Mouse (Mus musculus) urinary bladder, postnatal 4 days (tissue): ENCODE measurements around the gene Prim2.

ENCODE experiments used
- DNase-seq, 2 experiments: peaks; one replicate each; pipeline ENCODE4 v3.0.0; 2021 to 2022; ENCODE audit warnings: low spot score in 2 of 2

Prim2 gene

DNA sequence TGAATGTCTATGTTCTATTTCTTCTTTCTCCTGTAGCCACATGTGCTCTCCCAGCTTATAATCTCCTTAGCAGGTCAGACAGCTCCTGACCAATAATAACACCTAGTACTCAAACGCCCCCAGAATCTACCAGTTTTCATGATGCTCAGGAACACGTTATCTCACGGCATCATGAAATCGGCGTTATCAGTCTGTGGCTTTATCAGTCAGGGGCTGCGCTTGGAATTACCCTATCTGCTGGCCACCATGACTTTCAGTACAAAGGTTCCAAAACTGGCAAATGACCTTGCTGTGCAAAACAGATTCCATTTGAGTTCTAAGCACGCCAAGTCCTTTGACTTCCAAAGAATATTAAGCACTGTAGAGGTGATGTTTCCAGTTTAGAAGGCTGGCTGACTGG lies 127.9 kb downstream of the Prim2 start:
- DNase-seq = no peak

DNA sequence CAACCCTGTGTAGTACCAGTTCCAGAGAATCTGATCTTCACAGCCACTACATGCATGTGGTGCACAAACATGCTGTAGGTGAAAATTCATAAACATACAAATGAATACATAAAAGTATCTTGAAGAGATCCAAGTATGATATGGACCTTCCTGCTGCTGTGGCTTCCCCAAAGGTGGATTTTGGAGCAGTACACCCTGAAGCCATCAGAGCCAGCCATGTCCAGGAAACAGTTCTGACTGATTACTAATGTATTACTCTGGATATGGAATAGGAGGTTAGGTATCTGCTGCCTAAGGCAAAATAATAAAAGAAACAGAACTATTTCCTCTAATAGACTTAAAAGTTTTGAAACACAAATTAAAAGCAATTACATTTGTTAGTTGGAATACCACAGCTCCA lies 131.6 kb downstream of the Prim2 start:
- no peak for DNase-seq

DNA sequence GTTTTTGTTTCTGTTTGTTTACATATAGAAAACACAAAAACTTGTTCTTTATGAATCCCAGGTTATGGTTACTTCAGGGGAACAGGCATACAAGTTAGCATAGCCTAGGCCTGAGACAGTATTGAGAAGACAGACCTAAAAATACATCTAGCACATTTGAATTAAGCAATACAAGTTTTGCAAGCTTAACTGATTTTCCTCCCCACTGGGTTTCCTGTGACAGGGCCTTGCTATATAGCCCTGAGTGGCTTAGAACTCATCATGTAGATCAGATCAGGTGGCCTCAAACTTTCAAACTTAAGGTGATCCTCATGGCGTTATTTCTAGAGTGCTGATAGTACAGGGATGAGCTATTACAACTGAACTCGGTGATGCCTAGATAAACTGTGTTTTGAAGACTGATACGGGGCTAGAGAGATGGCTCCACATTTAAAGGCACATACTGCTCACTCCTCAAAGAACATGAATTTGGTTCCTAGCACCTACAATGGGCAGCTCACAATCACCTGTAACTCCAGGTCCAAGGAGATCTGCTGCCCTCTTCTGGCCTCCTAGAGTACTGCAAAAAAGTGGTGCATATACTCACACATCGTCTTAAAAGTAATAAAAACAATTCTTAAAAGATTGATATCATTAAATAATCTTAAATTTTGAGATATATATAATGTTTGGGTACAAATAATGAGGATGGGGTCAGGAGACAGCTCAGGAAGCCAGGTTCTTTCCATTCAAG lies 133.2 kb downstream of the Prim2 start:
- DNase-seq = no peak

DNA sequence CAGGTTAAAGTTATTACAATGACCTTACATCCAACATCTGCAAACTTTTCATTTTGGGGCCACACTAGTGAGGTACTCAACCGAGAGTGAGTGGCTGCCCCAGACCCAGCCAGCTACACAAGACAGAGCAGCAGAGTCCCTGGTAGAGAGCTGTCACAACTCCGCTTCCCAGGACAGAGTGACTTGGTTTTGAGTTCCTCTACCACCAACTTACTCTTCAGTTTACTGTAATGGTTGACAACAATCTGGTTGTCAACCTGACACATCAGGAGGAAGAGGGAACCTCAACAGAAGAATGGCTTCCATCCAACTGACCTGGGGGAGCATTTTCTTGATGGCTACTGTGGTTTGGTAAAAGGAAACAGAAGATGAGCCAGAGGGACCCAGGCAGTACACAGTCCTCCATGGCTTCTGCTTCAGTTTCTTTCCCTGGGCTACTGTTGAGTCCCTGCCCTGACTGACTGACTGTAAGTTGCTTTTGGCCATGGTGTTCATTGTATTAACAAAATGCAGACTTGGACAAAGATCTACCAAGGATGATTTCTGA lies 134.4 kb downstream of the Prim2 start:
- no peak for DNase-seq

DNA sequence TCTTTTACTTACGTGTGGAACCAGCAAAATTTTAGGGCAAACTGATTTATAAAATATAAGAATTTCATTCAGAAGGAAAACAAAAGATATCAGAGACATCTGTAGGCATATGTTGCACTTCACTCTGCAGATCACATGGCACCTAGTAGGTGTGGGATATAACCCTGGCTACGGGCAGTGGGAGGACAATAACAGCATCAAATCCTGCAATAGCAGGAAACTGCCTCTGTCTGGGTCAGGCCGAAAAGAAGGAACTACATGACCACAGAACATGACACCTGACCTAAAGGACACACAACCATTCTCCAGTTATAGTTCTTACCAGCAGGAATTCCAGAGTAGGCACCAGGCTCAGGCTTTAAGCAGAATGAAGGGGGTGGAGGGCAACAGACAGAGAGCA lies 137.7 kb downstream of the Prim2 start:
- DNase-seq = no peak

DNA sequence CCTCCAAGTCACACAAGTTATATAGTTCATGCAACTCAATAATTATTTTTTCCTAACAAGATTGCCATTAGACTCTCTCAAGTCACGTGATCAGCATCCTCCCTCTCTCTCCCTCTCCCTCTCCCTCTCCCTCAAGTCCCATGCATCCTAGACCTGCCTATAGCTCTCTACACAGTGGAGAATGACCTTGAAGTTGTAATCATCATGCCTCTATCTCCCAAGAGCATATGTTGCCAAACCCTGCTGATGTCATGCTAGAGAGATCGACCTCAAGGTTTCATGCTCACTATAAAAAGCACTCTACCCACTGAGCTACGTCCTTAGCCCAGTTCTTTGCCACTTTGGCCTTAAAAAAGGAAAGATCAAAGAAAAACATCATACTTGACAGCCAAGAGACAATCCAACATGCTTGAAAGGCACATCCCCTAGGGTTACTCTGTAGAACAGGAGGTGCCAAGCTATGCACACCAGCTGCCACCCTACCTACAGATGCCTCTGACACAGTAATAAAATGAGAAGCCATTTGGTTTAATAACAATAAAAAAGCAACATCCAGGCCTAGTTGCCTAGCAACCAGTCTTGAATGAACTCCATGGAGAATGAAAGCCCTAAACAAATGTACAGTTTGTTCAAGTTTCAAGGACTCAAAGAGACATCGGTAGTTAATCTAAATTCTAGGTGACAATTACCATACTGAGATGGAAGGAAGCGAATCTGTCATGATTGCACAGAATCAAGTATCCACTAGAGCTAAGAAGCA lies 138.3 kb downstream of the Prim2 start:
- no peak for DNase-seq

DNA sequence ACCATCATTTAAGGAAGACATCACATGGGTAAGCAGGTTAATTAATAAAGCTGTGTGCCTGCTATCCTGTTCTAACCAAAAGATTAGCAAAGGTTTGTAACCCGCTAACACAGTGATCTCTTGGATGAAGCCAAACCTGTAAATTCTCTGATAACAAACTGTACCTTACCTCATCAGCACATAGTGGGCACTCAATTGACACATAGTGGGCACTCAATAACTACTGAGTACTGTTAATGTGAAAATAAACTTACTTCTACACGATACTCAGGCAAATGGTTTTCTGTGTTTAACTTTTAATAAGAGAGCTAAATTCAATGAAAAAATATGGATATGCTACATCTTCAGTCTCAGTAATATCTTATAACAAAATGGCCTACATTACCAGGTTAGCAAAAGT lies 139.1 kb downstream of the Prim2 start:
- no peak for DNase-seq

DNA sequence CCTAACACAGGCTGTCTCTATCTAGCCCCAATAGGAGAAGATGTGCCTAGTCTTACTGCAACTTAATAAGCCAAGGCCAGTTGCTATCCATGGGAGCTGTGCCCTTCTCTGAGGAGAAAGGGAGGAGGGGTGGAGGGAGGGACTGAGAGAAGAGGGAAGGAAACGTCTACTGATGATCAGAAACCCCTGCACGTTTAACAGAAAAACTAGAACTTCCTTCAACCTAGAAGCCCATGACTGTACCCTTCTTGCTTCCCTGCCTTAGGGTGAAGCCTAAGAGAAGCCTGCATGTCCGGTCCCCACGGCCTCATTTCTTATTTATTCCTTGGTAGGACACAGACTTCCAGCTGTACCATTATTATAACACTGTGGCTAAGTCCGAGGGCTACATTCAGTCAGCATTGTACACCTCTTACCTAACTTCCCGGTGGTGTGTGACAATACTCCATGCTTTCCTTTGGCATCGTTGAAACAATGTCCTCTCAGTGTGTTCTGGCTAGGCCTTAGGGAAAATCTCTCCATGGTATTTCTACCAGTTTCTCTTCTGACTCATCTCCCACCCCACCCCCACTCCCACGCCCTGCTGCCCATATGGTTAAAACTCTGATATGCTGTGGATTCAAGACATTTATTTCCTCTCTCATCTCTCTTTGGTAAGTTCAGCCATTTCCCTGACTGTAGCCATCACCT lies 139.9 kb downstream of the Prim2 start:
- DNase-seq = no peak

DNA sequence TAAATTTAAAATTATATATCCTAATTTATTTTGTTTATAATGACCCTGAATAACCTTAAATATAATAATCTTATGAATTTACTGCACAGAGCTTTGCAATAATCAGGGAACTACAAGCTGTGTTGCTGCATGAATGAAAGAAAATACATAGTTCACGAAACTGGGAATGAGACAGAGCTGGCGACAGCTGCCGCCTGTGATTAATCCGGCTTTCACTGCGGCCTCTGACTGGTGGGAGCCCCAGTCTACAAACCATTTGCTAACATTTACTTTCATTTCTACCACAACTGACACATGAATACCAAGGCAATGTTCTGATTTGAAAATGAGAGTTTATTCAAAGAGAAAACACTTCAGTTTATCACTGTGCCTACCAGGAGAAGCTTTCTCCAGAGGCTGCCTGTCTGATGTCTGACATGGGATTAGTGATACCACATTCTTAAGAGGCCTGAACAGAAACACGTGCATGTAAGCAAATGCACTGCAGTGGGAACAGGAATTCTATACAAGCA lies 142.2 kb downstream of the Prim2 start:
- DNase-seq = no peak

DNA sequence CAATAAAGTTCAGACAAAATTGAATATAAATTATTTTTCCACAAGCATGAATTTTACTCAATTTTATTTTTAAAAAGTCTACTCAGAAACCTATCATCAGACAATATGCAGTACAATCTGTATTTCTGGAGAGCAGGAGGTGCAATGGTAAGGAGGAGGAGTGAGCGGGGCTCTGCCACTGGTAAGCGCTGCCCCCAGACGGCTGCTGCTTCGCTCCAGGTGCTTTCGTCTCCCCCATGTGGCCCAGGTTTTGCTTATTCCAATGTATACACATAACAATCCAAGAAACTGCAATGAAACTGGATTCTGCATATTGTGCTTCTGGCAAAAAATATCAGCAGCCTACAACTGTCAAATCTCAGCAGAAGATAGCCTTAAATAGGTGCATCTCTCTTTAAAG lies 146.4 kb downstream of the Prim2 start:
- no peak for DNase-seq

DNA sequence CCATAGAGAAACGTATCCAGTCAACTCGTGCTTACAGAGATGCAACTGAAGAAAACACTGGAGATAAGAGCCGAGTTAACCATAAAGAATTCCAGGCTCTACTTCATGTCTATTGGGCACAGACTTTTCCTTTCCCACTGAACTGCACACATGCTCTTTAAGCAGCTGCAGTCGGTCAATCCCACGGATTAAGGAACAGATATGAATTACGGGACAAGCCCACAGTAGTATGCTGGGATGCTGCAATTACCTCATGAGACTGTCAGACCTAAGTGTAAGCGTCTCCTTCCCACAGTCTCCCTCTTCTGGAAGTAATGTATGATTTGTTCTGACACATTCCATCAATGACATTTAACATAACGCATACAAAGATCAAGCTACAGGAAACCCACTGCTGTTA lies 154.5 kb downstream of the Prim2 start:
- no peak for DNase-seq

DNA sequence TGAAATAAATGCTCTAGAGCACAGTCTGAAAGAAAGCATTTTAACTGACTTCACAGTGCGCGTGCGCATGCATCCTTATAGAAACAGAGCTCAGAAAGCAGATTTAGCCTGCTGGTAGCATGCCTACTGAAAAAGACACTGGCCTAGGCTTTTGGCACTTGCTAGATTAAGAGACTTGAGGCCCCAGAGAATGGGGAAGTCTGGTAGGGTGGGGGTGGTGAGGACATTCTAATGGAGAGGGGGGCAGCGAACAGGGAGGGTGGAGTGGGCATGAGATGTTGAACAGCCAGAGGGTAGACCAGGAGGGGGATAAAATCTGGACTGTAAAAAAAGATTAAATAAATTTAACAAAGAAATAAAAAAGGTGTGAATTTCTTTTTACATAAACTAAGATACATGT lies 158.3 kb downstream of the Prim2 start:
- DNase-seq = no peak

DNA sequence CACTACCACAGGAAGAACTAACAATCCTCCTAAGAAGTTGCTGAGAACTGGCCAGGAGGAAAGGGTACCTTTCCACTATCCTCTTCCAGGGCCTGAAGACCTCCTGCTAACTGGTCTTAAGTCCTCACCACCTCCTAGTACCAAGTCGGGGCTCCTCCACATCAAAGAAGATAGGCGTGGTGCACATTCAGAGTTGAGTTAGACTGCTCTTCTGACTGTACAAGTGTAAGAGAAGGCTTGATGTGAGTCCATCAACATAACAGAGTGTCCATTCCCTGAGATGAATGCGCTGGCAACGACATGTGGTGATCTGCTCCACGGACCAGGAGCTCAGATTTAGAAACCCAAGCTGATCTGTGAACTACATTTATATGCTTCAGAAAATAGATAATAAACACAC lies 165.2 kb downstream of the Prim2 start:
- DNase-seq = no peak

DNA sequence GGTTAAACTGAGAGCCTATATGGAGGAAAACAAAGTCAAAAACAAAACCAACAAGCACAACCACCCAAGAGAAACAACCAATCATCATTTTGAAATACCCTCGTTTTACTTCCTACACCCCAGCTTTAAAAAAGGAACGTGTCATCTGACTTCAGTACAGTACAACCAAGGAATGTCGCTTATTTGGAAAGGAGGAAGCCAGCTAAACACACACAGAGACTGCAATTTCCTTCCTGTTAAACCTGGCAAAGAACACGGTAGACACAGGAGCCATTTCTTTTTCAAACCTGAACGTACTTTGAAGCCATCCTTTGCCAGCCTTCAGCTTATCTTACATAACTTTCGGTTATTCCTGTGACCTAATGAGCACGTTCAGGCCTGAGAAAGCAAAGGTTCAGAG lies 166.7 kb downstream of the Prim2 start:
- no peak for DNase-seq

DNA sequence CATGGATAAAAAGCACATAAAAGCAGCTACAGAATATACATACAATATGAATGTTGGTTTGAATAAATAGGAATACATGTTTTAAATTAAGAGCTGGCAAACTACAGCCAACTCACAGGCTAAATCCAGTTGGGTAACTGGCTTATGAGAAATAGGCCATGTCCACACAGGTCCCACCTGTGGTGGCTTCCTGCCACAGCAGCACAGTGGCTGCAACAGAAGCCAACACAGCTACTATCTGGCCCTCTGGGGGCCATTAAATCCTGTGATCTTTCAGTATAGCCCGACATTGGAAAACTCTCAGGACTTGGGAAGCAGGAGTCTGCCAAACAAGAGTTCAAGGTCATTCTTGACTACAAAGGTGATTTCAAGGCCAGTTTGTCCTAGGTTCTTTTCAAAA lies 167.3 kb downstream of the Prim2 start:
- no peak for DNase-seq

DNA sequence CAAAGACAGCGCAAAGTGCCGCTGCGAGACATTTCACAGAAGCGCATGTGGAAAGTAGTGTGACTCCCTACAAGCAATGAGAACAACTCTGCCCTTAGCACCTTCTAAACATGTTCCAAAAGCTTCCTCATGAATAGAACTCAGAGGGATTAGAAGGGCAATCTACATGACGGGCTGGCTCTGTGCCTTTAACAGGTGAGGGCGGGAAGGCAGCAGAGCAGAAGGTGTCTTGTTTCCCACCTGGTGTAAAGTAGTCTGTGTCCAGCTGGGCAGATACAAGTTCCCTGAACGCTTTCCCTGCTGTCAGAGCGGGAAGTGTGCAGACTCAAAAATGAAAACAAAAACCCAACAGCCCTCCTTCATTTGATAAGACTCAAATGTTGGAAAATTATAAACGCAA lies 169.5 kb downstream of the Prim2 start:
- DNase-seq = no peak

DNA sequence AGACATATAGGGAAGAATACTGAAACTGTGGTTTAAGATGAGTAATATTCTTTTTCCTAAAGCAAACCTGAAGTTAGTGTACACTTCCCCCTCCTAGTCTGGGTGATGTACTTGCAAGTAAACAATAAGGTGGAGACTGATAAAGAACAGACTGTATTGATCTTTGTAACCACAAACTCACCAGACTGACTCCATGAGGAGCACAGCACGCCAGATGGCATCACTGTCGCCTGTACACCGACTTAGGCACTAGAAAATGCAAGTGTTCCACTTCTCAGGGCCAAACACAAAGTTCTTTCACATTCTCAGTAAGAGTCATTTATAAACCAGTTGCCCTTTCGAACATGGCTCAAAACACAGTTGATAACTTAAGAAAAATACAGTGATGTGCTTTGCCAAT lies 170.0 kb downstream of the Prim2 start:
- no peak for DNase-seq

DNA sequence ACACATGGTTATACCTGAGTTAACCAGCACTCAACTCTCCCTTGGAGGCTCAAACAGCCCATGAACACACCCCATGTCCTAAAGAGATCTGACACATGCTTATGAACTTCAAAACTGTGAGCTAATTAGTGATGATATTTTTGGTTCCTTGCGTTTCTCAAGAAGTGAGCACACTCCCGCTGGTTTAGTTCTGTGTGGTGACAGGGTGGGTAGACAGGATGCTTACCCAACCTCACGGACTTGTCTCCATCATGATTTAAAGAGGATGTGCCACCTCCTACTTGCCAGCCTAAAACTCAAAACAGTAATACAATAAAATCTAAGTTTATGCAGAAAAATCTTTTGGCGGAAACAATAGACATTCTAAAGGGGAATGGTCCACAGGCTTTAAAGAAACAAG lies 173.5 kb downstream of the Prim2 start:
- DNase-seq = no peak

DNA sequence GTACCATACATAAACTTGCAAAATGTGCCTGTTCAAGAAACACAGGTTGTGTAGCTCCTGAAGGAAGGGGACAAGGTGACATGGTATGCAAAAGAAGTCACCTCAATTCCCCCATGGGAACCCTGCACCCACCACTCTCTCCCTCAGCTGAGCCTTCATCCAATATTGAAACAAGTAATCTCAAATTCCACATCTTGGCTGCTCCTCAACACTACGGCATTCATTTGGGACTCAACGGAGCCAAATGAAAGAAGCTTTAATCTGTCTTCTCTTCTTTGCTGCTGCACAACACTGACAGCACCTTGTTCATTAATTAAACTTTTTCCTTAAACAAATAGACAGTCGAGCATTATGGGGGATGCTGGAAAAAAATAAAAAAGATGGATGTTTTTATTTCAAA lies 174.0 kb downstream of the Prim2 start:
- DNase-seq = no peak

DNA sequence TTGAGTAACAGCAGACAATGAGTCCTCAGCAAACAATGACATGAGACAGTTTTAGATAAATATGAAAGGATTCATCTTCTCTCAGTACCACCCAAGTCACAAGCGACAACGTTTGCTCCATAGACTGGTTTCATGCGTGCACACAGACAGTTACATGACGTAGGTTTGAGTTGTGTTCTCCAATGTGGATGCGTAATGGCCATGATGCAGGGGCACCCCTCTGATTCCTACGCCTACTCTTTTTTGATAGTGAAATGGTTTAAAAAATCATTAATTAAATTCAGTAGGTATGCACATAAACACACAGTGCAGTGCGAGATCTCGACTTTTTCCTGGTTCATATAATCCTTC lies 174.4 kb downstream of the Prim2 start:
- no peak for DNase-seq

DNA sequence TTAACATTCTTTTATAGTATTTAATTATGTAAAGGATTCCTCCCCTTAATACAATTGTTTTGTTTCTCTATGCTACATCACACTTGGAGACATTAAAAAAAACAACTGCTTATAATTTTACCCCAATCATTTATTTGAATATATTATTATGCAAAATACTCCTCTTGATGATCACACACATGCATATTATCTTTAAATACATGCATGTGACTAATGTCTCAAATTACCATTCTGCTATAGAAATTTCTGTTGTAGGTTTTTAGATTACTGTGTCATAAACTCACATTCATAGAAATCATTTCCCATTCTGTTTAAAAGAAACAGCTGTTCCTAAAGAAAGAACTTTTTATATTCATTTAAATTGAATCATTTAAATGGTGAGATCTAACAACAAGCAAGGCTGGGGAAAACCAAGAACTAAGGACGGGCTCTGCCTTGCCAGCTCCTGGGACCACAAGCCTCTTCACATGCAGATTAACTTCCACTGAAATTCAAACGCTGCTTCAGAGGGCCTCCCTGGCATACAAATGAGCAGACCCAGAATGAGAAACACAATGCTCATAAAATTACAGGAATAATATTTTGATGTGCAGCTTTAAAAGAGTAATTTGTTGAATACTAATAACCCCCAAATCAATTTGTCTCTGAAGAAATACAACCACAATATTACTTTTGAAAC lies 174.9 kb downstream of the Prim2 start:
- DNase-seq = no peak

DNA sequence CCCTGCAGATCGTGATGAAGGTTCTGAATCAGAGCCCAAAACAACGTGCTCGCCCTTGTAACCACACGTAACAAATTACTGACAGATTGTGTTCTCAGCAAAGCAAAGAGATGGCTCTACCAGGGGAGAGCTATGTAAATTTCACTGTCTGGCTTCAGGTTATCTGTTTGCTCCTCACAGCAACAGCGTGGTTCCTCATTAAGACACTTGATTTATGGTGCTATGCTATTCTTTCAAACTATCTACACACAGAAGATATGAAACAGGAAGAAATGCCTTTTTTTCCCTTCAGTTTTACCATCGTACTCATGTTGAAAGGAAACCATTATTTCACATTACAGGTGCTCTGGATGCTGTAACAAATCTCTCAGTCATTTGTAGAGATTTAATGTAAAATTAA lies 179.4 kb downstream of the Prim2 start:
- DNase-seq = no peak
